Mouse (Mus musculus): ENCODE results near the gene Paqr4. TPM values are rescaled to one million over a fixed set of nuclear protein-coding genes. Genes with fewer than 3 reads are reported as not detected.

Paqr4 gene
- total and polyA plus RNA-seq, 2 experiments from 2014 or later: 13.6 to 21.7 TPM

GRCm38 (mm10) chr17:23706212-23706611 lies 34.5 kb downstream of the Paqr4 start:
- H3K9me3 ChIP-seq (replicated peaks; ENCODE audit: control insufficient read depth, low read length): no peaks in the 10 kb centered on the region
- H3K36me3 ChIP-seq (replicated peaks; ENCODE audit: control insufficient read depth, insufficient read depth, low read length): no peaks in the 10 kb centered on the region
- DNase-seq (ENCODE audit: low spot score): peak; percentile 66
- H3K4me2 ChIP-seq (ENCODE audit: low read depth, low read length): no peak overlapping the region
- H3K4me3 ChIP-seq (ENCODE audit: low read depth, low read length): no peak overlapping the region
- TF ChIP-seq CTCF (IDR thresholded peaks at IDR 0.05; ENCODE audit: low read depth): peak; percentile 88
- no peak for TF ChIP-seq EP300 (IDR thresholded peaks at IDR 0.05; ENCODE audit: low read depth)
- WGBS: 2% methylated on average over 3 of the region's 3 CpGs
- no peak overlapping the region for H3K9ac ChIP-seq (replicated peaks; ENCODE audit: low read depth, low read length)
- H3K27ac ChIP-seq (ENCODE audit: low read depth): no peak overlapping the region
- no peaks in the 10 kb centered on the region for H3K4me1 ChIP-seq (ENCODE audit: control insufficient read depth, insufficient read depth)
- 0 out of 2 replicates have a peak, but pooled peaks have one; percentile 69 for ATAC-seq (ENCODE audit: insufficient read depth, low read depth)
- peaks cover 23% of the 10 kb centered on the region for H3K27me3 ChIP-seq (ENCODE audit: control insufficient read depth, insufficient read depth, low read length)

GRCm38 (mm10) chr17:23705525-23706104 lies 35.1 kb downstream of the Paqr4 start:
- no peak for TF ChIP-seq CTCF (IDR thresholded peaks at IDR 0.05; ENCODE audit: low read depth)
- TF ChIP-seq EP300 (IDR thresholded peaks at IDR 0.05; ENCODE audit: low read depth): no peak
- Histone ChIP-seq H3K4me3 (ENCODE audit: low read depth, low read length) (no peak overlapping the region), H3K9ac (replicated peaks; ENCODE audit: low read depth, low read length) (no peak overlapping the region), H3K36me3 (replicated peaks; ENCODE audit: control insufficient read depth, insufficient read depth, low read length) (no peaks in the 10 kb centered on the region), H3K9me3 (replicated peaks; ENCODE audit: control insufficient read depth, low read length) (no peaks in the 10 kb centered on the region), H3K27me3 (ENCODE audit: control insufficient read depth, insufficient read depth, low read length) (peaks cover 29% of the 10 kb centered on the region), H3K4me1 (ENCODE audit: control insufficient read depth, insufficient read depth) (no peaks in the 10 kb centered on the region), H3K4me2 (ENCODE audit: low read depth, low read length) (no peak overlapping the region), H3K27ac (ENCODE audit: low read depth) (no peak overlapping the region)
- ATAC-seq (ENCODE audit: insufficient read depth, low read depth) (no peak), DNase-seq (ENCODE audit: low spot score) (no peak)
- WGBS: 78% methylated on average over 7 of the region's 7 CpGs

- no peak overlapping the region for H3K9ac ChIP-seq (replicated peaks; ENCODE audit: low read depth, low read length)
- no peak overlapping the region for H3K4me2 ChIP-seq (ENCODE audit: low read depth, low read length)
- no peaks in the 10 kb centered on the region for H3K9me3 ChIP-seq (replicated peaks; ENCODE audit: control insufficient read depth, low read length)
- 56% methylated on average over 7 of the region's 7 CpGs for WGBS
- H3K27me3 ChIP-seq (ENCODE audit: control insufficient read depth, insufficient read depth, low read length): peaks cover 28% of the 10 kb centered on the region
- no peak overlapping the region for H3K4me3 ChIP-seq (ENCODE audit: low read depth, low read length)
- DNase-seq (ENCODE audit: low spot score): no peak
- no peaks in the 10 kb centered on the region for H3K36me3 ChIP-seq (replicated peaks; ENCODE audit: control insufficient read depth, insufficient read depth, low read length)
- no peak for ATAC-seq (ENCODE audit: insufficient read depth, low read depth)
- no peaks in the 10 kb centered on the region for H3K4me1 ChIP-seq (ENCODE audit: control insufficient read depth, insufficient read depth)
- no peak overlapping the region for H3K27ac ChIP-seq (ENCODE audit: low read depth)
- TF ChIP-seq EP300 (IDR thresholded peaks at IDR 0.05; ENCODE audit: low read depth): no peak
- no peak for TF ChIP-seq CTCF (IDR thresholded peaks at IDR 0.05; ENCODE audit: low read depth)
These were observed 35.9 kb downstream of the Paqr4 start for GRCm38 (mm10) chr17:23704741-23705140.

- Histone ChIP-seq H3K9me3 (replicated peaks; ENCODE audit: control insufficient read depth, low read length) (no peaks in the 10 kb centered on the region), H3K9ac (replicated peaks; ENCODE audit: low read depth, low read length) (no peak overlapping the region), H3K27me3 (ENCODE audit: control insufficient read depth, insufficient read depth, low read length) (peaks cover 32% of the 10 kb centered on the region), H3K4me1 (ENCODE audit: control insufficient read depth, insufficient read depth) (no peaks in the 10 kb centered on the region), H3K4me2 (ENCODE audit: low read depth, low read length) (no peak overlapping the region), H3K4me3 (ENCODE audit: low read depth, low read length) (no peak overlapping the region), H3K27ac (ENCODE audit: low read depth) (no peak overlapping the region), H3K36me3 (replicated peaks; ENCODE audit: control insufficient read depth, insufficient read depth, low read length) (no peaks in the 10 kb centered on the region)
- no peak for ATAC-seq (ENCODE audit: insufficient read depth, low read depth)
- 75% methylated on average over 9 of the region's 9 CpGs for WGBS
- TF ChIP-seq CTCF (IDR thresholded peaks at IDR 0.05; ENCODE audit: low read depth) (no peak), EP300 (IDR thresholded peaks at IDR 0.05; ENCODE audit: low read depth) (no peak)
- no peak for DNase-seq (ENCODE audit: low spot score)
These were observed 37.4 kb downstream of the Paqr4 start for GRCm38 (mm10) chr17:23703301-23703700.

GRCm38 (mm10) chr17:23700079-23700478 lies 40.6 kb downstream of the Paqr4 start:
- WGBS: under 1% methylated on average over 24 of the region's 28 CpGs
- no peak overlapping the region for H3K27ac ChIP-seq (ENCODE audit: low read depth)
- H3K27me3 ChIP-seq (ENCODE audit: control insufficient read depth, insufficient read depth, low read length): peaks cover 29% of the 10 kb centered on the region
- H3K4me2 ChIP-seq (ENCODE audit: low read depth, low read length): peak overlapping the region; percentile 96
- peak overlapping the region; percentile 49; the same call in 1 of the 2 replicates for H3K9ac ChIP-seq (replicated peaks; ENCODE audit: low read depth, low read length)
- peak; percentile 84 for DNase-seq (ENCODE audit: low spot score)
- peak overlapping the region; percentile 60 for H3K4me3 ChIP-seq (ENCODE audit: low read depth, low read length)
- no peaks in the 10 kb centered on the region for H3K4me1 ChIP-seq (ENCODE audit: control insufficient read depth, insufficient read depth)
- TF ChIP-seq CTCF (IDR thresholded peaks at IDR 0.05; ENCODE audit: low read depth) (peak; percentile 84), EP300 (IDR thresholded peaks at IDR 0.05; ENCODE audit: low read depth) (no peak)
- ATAC-seq (ENCODE audit: insufficient read depth, low read depth): peak; percentile 96
- H3K9me3 ChIP-seq (replicated peaks; ENCODE audit: control insufficient read depth, low read length): no peaks in the 10 kb centered on the region
- no peaks in the 10 kb centered on the region for H3K36me3 ChIP-seq (replicated peaks; ENCODE audit: control insufficient read depth, insufficient read depth, low read length)

All from heart, postnatal 0 days (tissue).